Mouse (Mus musculus) forebrain, embryonic 16.5 days (tissue): ENCODE data around the gene Phgr1. TPM values are rescaled to one million over a fixed set of nuclear protein-coding genes. Genes with fewer than 3 reads are reported as not detected.
A peak's percentile ranks its signal among the peaks of the same experiment; 100 is the strongest.

ENCODE experiments used
- ATAC-seq: fragments of 200-750 bp; cut with Nextera tagmentation; 2 replicates; pipeline ENCODE4 v1.8.0; 2017; ENCODE audit warnings: mild to moderate bottlenecking, moderate library complexity
- H3K27ac ChIP-seq: fragments of 300-500 bp; sonication (generic); 2 replicates; pipeline ENCODE4 v1.5.1; 2014; ENCODE audit warnings: low read length, control low read depth
- H3K27me3 ChIP-seq: fragments of 300-500 bp; sonication (generic); replicated peaks from 2 replicates; pipeline ENCODE4 v1.6.1; 2014; ENCODE audit warnings: low read length; ENCODE audit not compliant: control insufficient read depth, insufficient read depth
- H3K36me3 ChIP-seq: fragments of 300-500 bp; sonication (generic); 2 replicates; pipeline ENCODE4 v1.6.1; 2014; ENCODE audit not compliant: control insufficient read depth, insufficient read depth
- H3K4me1 ChIP-seq: fragments of 300-500 bp; sonication (generic); replicated peaks from 2 replicates; pipeline ENCODE4 v1.6.1; 2014; ENCODE audit warnings: low read length; ENCODE audit not compliant: control insufficient read depth, insufficient read depth
- H3K4me2 ChIP-seq: fragments of 300-500 bp; sonication (generic); 2 replicates; pipeline ENCODE4 v1.6.1; 2014; ENCODE audit warnings: mild to moderate bottlenecking, low read length, control low read depth
- H3K4me3 ChIP-seq: fragments of 300-500 bp; sonication (generic); replicated peaks from 2 replicates; pipeline ENCODE4 v1.5.1; 2014; ENCODE audit warnings: mild to moderate bottlenecking, low read length, control low read depth
- H3K9ac ChIP-seq: fragments of 300-500 bp; sonication (generic); replicated peaks from 2 replicates; pipeline ENCODE4 v1.6.1; 2014; ENCODE audit warnings: low read depth, low read length, control low read depth
- H3K9me3 ChIP-seq: fragments of 300-500 bp; sonication (generic); 2 replicates; pipeline ENCODE4 v1.6.1; 2016; ENCODE audit warnings: low read length; ENCODE audit not compliant: control insufficient read depth
- WGBS: fragments of 180-500 bp; shearing (Covaris S2); extraction: QIAGEN DNeasy Blood & Tissue Kit; methylation state at CpG from one replicate; pipeline ENCODE4 v1.1.7; 2014; 5-methylcytosine and 5-hydroxymethylcytosine counted together
- polyA plus RNA-seq: library from polyadenylated mRNA; unstranded; fragments of >200 nt; fragmentation: Nextera tagmentation; extraction: Ambion mirVana; gene quantifications from 2 replicates; pipeline ENCODE4 v1.2.1, GENCODE M21; 2015

The Phgr1 gene
- polyA plus RNA-seq, 1 experiment from 2014 or later: not detected

GRCm38 (mm10) chr2:118747301-118747960 lies 25.1 kb upstream of the Phgr1 start:
- 26% methylated on average over 10 of the region's 10 CpGs for WGBS
- Histone ChIP-seq H3K27ac (no peak overlapping the region), H3K4me1 (peaks cover 28% of the 10 kb centered on the region), H3K27me3 (0 out of 2 replicates have a peak, but pooled peaks cover 5% of the 10 kb centered on the region), H3K4me3 (peak overlapping the region; percentile 82), H3K36me3 (no peaks in the 10 kb centered on the region), H3K9ac (no peak overlapping the region), H3K9me3 (no peaks in the 10 kb centered on the region), H3K4me2 (peak overlapping the region; percentile 78)
- no peak for ATAC-seq

- 24% methylated on average over 10 of the region's 10 CpGs for WGBS
- Histone ChIP-seq H3K4me1 (peaks cover 30% of the 10 kb centered on the region), H3K4me3 (no peak overlapping the region), H3K36me3 (no peaks in the 10 kb centered on the region), H3K27me3 (0 out of 2 replicates have a peak, but pooled peaks cover 4% of the 10 kb centered on the region), H3K9ac (peak overlapping the region; percentile 36; the same call in 1 of the 2 replicates), H3K27ac (no peak overlapping the region), H3K9me3 (no peaks in the 10 kb centered on the region), H3K4me2 (peak overlapping the region; percentile 10; the same call in 1 of the 2 replicates)
- no peak for ATAC-seq
These were observed 23.2 kb upstream of the Phgr1 start for GRCm38 (mm10) chr2:118749341-118749884.

- ATAC-seq: no peak
- H3K27me3 ChIP-seq: no peaks in the 10 kb centered on the region
- no peak overlapping the region for H3K4me2 ChIP-seq
- no peaks in the 10 kb centered on the region for H3K9me3 ChIP-seq
- no peak overlapping the region for H3K4me3 ChIP-seq
- H3K27ac ChIP-seq: no peak overlapping the region
- peaks cover 24% of the 10 kb centered on the region for H3K4me1 ChIP-seq
- WGBS: 83% methylated on average over 8 of the region's 8 CpGs
- H3K9ac ChIP-seq: no peak overlapping the region
- no peaks in the 10 kb centered on the region for H3K36me3 ChIP-seq
These were observed 22.1 kb upstream of the Phgr1 start for GRCm38 (mm10) chr2:118750476-118750875.

DNA sequence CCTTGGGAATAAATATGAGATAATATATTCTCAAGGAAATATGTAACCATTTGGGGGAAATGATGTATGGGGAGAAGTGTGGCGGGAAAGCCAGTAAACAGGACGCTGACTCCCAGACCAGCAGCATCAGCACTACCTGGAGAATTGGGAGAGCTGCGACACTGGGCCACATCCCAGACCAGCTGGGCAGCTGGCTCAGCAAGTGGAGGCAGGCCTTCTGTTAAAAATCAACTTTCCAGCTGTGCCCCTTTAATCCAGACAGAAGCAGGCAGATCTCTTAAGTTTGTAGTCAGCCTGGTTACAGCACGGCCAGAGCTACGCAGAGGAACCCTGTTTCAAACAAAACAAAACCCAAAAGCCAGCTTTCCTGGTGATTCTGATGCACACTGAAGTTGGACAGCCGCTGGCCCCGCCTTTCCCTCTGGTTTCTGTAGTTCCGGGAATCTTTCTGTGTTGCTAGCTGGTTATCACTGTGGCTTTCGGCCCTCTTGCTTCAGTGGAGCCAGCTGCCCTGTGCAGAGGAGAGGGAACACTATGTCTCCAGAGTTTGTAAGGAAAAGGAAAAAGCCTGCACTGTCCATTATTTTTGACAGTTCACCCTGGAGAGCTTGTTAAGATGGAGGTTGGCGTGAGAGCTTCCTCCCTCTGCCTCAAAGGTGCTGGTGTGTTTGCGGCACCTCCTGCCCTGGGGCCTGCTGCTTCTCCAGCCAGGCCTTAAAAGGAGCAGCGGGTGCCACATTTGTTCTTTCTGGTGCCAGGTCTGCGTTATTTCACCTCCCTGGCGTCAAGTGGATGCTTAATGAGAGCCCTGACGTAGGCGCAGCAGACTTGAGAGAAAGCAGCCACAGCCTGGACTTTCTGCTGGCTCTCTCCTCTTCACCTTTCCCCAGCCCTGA lies 20.4 kb upstream of the Phgr1 start:
- no peak overlapping the region for H3K4me3 ChIP-seq
- no peak for ATAC-seq
- H3K9ac ChIP-seq: no peak overlapping the region
- H3K4me2 ChIP-seq: no peak overlapping the region
- no peak overlapping the region for H3K27ac ChIP-seq
- 60% methylated on average over 16 of the region's 16 CpGs for WGBS
- H3K36me3 ChIP-seq: no peaks in the 10 kb centered on the region
- H3K27me3 ChIP-seq: no peaks in the 10 kb centered on the region
- H3K4me1 ChIP-seq: peaks cover 19% of the 10 kb centered on the region
- no peaks in the 10 kb centered on the region for H3K9me3 ChIP-seq

GRCm38 (mm10) chr2:118752792-118753108 lies 19.8 kb upstream of the Phgr1 start:
- no peak for ATAC-seq
- H3K36me3 ChIP-seq: no peaks in the 10 kb centered on the region
- H3K9ac ChIP-seq: no peak overlapping the region
- H3K27me3 ChIP-seq: no peaks in the 10 kb centered on the region
- H3K9me3 ChIP-seq: no peaks in the 10 kb centered on the region
- no peak overlapping the region for H3K4me2 ChIP-seq
- H3K4me1 ChIP-seq: peaks cover 13% of the 10 kb centered on the region
- H3K27ac ChIP-seq: no peak overlapping the region
- 71% methylated on average over 3 of the region's 4 CpGs for WGBS
- H3K4me3 ChIP-seq: no peak overlapping the region

- H3K27me3 ChIP-seq: no peaks in the 10 kb centered on the region
- no peaks in the 10 kb centered on the region for H3K9me3 ChIP-seq
- H3K4me1 ChIP-seq: peaks cover 7% of the 10 kb centered on the region
- 88% methylated on average over 5 of the region's 5 CpGs for WGBS
- H3K36me3 ChIP-seq: no peaks in the 10 kb centered on the region
- H3K4me2 ChIP-seq: no peak overlapping the region
- no peak overlapping the region for H3K9ac ChIP-seq
- ATAC-seq: no peak
- no peak overlapping the region for H3K27ac ChIP-seq
- no peak overlapping the region for H3K4me3 ChIP-seq
These were observed 18.4 kb upstream of the Phgr1 start for GRCm38 (mm10) chr2:118754143-118754542.

- Histone ChIP-seq H3K4me2 (no peak overlapping the region), H3K4me3 (no peak overlapping the region), H3K27ac (no peak overlapping the region), H3K4me1 (peaks cover 10% of the 10 kb centered on the region), H3K27me3 (no peaks in the 10 kb centered on the region), H3K36me3 (no peaks in the 10 kb centered on the region), H3K9me3 (no peaks in the 10 kb centered on the region), H3K9ac (no peak overlapping the region)
- 87% methylated on average over 6 of the region's 6 CpGs for WGBS
- ATAC-seq: no peak
These were observed 17.2 kb upstream of the Phgr1 start for GRCm38 (mm10) chr2:118755407-118755806.

DNA sequence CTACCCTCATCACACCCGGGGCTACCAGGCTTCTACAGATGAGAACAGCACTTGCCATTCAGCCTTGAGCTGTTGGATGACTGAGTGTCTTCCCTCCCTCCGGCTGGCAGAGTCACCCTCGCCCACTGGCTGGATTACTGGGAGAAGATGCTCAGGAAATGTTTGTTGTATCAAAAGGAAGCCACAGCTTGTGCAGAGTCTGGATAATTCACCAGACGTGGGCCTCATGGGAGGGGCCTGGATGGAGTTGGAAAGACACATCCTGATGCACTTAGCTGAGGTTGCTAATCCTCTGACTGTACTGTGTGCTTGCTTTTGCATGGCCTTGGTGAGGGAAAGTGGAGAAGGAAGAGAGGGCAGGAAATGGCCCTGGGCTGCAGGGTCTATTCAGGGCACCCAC lies 16.5 kb upstream of the Phgr1 start:
- no peaks in the 10 kb centered on the region for H3K36me3 ChIP-seq
- no peaks in the 10 kb centered on the region for H3K27me3 ChIP-seq
- peaks cover 17% of the 10 kb centered on the region for H3K4me1 ChIP-seq
- H3K9me3 ChIP-seq: no peaks in the 10 kb centered on the region
- H3K4me2 ChIP-seq: no peak overlapping the region
- ATAC-seq: no peak
- H3K4me3 ChIP-seq: no peak overlapping the region
- H3K9ac ChIP-seq: no peak overlapping the region
- H3K27ac ChIP-seq: no peak overlapping the region
- 75% methylated on average over 4 of the region's 4 CpGs for WGBS

DNA sequence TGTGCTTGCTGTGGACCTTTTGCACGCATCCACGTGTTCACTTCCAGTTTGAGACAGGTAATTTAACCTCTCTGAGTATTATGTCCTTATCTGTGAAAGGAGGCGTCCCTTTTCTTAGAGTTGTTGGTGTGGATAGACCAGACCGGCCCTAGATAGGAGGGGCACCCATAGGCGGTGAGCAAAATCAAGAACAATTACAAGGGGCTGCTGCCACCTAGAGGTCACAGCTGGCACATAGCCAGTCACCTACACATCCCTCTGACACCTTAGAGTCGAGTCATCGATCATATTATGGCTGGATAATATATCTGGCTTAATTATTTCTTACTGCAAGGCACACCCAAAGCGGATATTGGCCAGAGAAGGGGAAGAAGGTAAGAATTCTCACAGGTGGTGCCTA lies 12.7 kb upstream of the Phgr1 start:
- no peak overlapping the region for H3K27ac ChIP-seq
- no peaks in the 10 kb centered on the region for H3K9me3 ChIP-seq
- no peaks in the 10 kb centered on the region for H3K27me3 ChIP-seq
- 9% methylated on average over 8 of the region's 8 CpGs for WGBS
- ATAC-seq: no peak
- no peak overlapping the region for H3K4me3 ChIP-seq
- no peak overlapping the region for H3K4me2 ChIP-seq
- H3K36me3 ChIP-seq: no peaks in the 10 kb centered on the region
- H3K4me1 ChIP-seq: peaks cover 42% of the 10 kb centered on the region
- no peak overlapping the region for H3K9ac ChIP-seq
